Mouse (Mus musculus) lung, embryonic 16.5 days (tissue): ENCODE measurements around the gene Polr1e. TPM values are rescaled to one million over a fixed set of nuclear protein-coding genes. Genes with fewer than 3 reads are reported as not detected.

Experiments used
- polyA plus RNA-seq: library from polyadenylated mRNA; unstranded; fragments of >200 nt; fragmentation: Nextera tagmentation; extraction: Ambion mirVana; gene quantifications from 2 replicates; pipeline ENCODE4 v1.2.1, GENCODE M21; 2015

Polr1e gene
- polyA plus RNA-seq, 1 experiment from 2014 or later = 29.8 TPM

Other genes with a start within 250 kb of the Polr1e start
- gene Grhpr, start 37.2 kb upstream of the Polr1e start, polyA plus RNA-seq = 57.5 and 57.6 TPM in 2 replicates
- gene Zbtb5, start 6.2 kb upstream of the Polr1e start, polyA plus RNA-seq = 19.2 and 19.5 TPM in 2 replicates
- gene Fbxo10, start 66.0 kb downstream of the Polr1e start, polyA plus RNA-seq = 13.8 and 13.9 TPM in 2 replicates
- gene Tomm5, start 89.5 kb downstream of the Polr1e start, polyA plus RNA-seq = 172 and 181 TPM in 2 replicates
- 0.48 and 0.59 TPM in 2 replicates for gene Frmpd1, start 166.3 kb downstream of the Polr1e start, polyA plus RNA-seq